Mouse (Mus musculus): Measurements from ENCODE around the gene Slc22a14. TPM values are rescaled to one million over a fixed set of nuclear protein-coding genes. Genes with fewer than 3 reads are reported as not detected.
"Not testable (repeated sequence)": the region's sequence is repeated elsewhere in the genome, so short reads cannot be mapped to it uniquely, and the experiment has no call there.

Gene Slc22a14
- polyA plus RNA-seq, 1 experiment from 2014 or later: 0.26 TPM

GRCm38 (mm10) chr9:119390214-119390613 is 24.9 kb upstream of the Slc22a14 start:
- no peak for TF ChIP-seq CTCF (IDR thresholded peaks at IDR 0.05)
- ChIA-PET POLR2A (no interaction called here), CTCF (interaction anchor here (0.8 kb wide), 1 partner anchor 29 kb away, joined by 3 read pairs; no protein-coding TSS in a partner anchor)
- DNase-seq (ENCODE audit: low read depth, low spot score): no peak
- ATAC-seq: no peak
- no peaks in the 10 kb centered on the region for H3K27me3 ChIP-seq
- in situ Hi-C loops (cut with MboI; ENCODE audit: low pct_unique_long_range_greater_than_20kb): no loop called here

- ChIA-PET POLR2A (no interaction called here), CTCF (no interaction called here)
- H3K27me3 ChIP-seq: no peaks in the 10 kb centered on the region
- DNase-seq (ENCODE audit: low read depth, low spot score) (no peak), ATAC-seq (no peak)
- in situ Hi-C loops (cut with MboI; ENCODE audit: low pct_unique_long_range_greater_than_20kb): no loop called here
- no peak for TF ChIP-seq CTCF (IDR thresholded peaks at IDR 0.05)
These were observed 23.6 kb upstream of the Slc22a14 start for GRCm38 (mm10) chr9:119388956-119389355.

DNA sequence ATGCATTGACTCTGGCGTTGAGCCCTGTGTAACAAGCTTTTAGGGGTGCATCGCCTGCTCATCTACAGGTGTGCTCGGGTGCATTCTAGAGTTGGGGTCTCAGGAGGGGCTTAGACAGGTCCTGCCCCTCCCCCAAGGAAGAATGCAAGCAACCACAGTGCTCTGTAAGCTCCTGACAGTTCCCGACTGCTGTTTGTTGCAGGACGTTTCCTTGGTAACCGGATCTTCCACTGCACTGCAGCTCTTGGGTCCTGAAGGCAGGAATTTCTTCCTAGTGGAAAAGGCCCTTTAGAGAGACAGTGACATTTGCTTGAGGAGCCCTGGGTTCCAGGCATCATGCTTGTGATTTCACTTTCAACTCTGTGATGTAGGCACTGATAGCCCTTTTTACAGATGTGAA is 17.2 kb upstream of the Slc22a14 start:
- ChIA-PET CTCF (interaction anchor here (1.1 kb wide), 1 partner anchor 11 kb away, joined by 3 read pairs; no protein-coding TSS in a partner anchor), POLR2A (no interaction called here)
- ATAC-seq: no peak
- H3K27me3 ChIP-seq: no peaks in the 10 kb centered on the region
- no peak for DNase-seq (ENCODE audit: low read depth, low spot score)
- in situ Hi-C loops (cut with MboI; ENCODE audit: low pct_unique_long_range_greater_than_20kb): no loop called here
- no peak for TF ChIP-seq CTCF (IDR thresholded peaks at IDR 0.05)

DNA sequence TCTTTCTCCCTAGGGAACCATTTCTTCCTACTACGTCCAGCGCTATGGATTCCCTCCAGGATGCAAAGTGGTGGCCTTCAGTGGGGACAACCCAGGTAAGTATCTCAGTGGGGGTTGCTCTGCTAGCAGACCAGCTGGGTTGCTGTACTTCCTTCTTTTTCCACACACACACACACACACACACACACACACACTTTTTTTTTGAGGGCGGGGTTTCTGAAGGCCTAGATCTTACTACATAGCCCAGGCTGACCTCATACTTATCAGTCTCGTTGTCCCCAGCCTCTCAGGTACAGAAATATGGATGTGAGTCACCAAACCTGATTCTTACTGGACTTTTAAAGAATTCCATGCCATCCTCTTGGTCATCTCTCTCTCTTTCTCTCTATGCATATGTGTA is 12.9 kb upstream of the Slc22a14 start:
- ATAC-seq (no peak), DNase-seq (ENCODE audit: low read depth, low spot score) (no peak)
- ChIA-PET CTCF (interaction anchor here (1.6 kb wide), 1 partner anchor 67 kb away, joined by 3 read pairs; the partner anchor contains the start of gene Exog), POLR2A (no interaction called here)
- in situ Hi-C loops (cut with MboI; ENCODE audit: low pct_unique_long_range_greater_than_20kb): no loop called here
- no peaks in the 10 kb centered on the region for H3K27me3 ChIP-seq
- no peak for TF ChIP-seq CTCF (IDR thresholded peaks at IDR 0.05)

GRCm38 (mm10) chr9:119375556-119375955 is 10.2 kb upstream of the Slc22a14 start:
- no peak for TF ChIP-seq CTCF (IDR thresholded peaks at IDR 0.05)
- ChIA-PET CTCF (no interaction called here), POLR2A (no interaction called here)
- in situ Hi-C loops (cut with MboI; ENCODE audit: low pct_unique_long_range_greater_than_20kb): no loop called here
- no peaks in the 10 kb centered on the region for H3K27me3 ChIP-seq
- DNase-seq (ENCODE audit: low read depth, low spot score) (no peak), ATAC-seq (no peak)

DNA sequence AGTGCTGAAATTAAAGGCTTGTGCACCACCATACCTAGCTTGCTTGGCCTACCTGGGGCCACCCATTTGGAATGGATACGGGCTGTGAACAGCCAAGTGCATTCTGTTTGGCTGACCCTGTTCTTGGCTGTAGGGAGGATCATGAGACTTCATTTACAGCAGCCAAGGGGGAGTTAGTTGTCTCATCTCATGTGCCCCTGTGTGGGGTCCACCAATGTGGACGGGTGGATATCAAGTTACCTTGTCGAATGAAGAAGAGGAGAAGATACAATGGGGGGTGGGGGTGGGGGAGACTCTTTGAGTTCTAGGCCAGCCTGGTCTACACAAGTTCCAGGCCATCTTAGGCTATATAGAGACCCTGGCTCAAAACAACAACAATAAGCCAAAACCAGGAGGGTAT is 9.7 kb upstream of the Slc22a14 start:
- POLR2A ChIA-PET: no interaction called here

GRCm38 (mm10) chr9:119371251-119371650 is 5.9 kb upstream of the Slc22a14 start:
- POLR2A ChIA-PET: no interaction called here
- CTCF ChIA-PET: interaction anchor here (2.7 kb wide), 1 partner anchor 59 kb away, joined by 9 read pairs; no protein-coding TSS in a partner anchor
- H3K27me3 ChIP-seq: no peaks in the 10 kb centered on the region
- no peak for ATAC-seq
- no peak for DNase-seq (ENCODE audit: low read depth, low spot score)
- in situ Hi-C loops (cut with MboI; ENCODE audit: low pct_unique_long_range_greater_than_20kb): no loop called here
- no peak for TF ChIP-seq CTCF (IDR thresholded peaks at IDR 0.05)

More for the DNA sequence above, 9.7 kb upstream of the Slc22a14 start:
- in situ Hi-C loops (cut with MboI; ENCODE audit: low pct_unique_long_range_greater_than_20kb): no loop called here
- ATAC-seq (no peak), DNase-seq (ENCODE audit: low read depth, low spot score) (no peak)
- H3K27me3 ChIP-seq: no peaks in the 10 kb centered on the region
- TF ChIP-seq CTCF (IDR thresholded peaks at IDR 0.05): no peak
- CTCF ChIA-PET: no interaction called here

- H3K27me3 ChIP-seq; DNase-seq (ENCODE audit: low read depth, low spot score); in situ Hi-C loops (cut with MboI; ENCODE audit: low pct_unique_long_range_greater_than_20kb); ATAC-seq; POLR2A ChIA-PET: not testable (repeated sequence)
- CTCF ChIA-PET: interaction anchor here (2.7 kb wide), 1 partner anchor 59 kb away, joined by 9 read pairs; no protein-coding TSS in a partner anchor
These were observed 5.4 kb upstream of the Slc22a14 start for GRCm38 (mm10) chr9:119370770-119371169.

- ATAC-seq (no peak), DNase-seq (ENCODE audit: low read depth, low spot score) (no peak)
- in situ Hi-C loops (cut with MboI; ENCODE audit: low pct_unique_long_range_greater_than_20kb): no loop called here
- ChIA-PET POLR2A (no interaction called here), CTCF (interaction anchor here (1.4 kb wide), 1 partner anchor 16 kb away, joined by 4 read pairs; no protein-coding TSS in a partner anchor)
- no peaks in the 10 kb centered on the region for H3K27me3 ChIP-seq
- TF ChIP-seq CTCF (IDR thresholded peaks at IDR 0.05): no peak
These were observed 3.0 kb upstream of the Slc22a14 start for GRCm38 (mm10) chr9:119368367-119368766.

DNA sequence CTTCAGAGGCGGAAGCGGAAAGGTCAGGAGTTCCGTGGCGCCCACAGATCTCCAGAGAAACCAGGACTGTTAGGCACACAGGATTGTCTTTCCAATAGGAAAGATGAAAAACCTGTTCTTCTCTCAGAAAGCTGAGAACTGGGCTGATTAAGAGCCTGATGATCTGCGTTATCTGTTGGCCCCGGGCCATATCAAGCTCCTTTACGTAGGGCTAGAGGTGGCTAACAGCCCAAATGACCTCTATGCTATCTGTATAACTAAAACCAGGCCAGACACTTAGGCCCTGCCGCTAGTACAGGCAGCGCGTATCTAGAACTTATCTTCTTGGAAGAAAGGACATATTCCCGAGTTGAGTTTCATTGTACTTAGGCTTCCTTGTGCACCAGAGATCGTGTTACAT is 2.1 kb downstream of the Slc22a14 start:
- in situ Hi-C loops (cut with MboI; ENCODE audit: low pct_unique_long_range_greater_than_20kb): loop anchor here (5.0 kb wide), 2 partner anchors 39 to 69 kb away; partner anchors contain the start of gene Acvr2b
- ChIA-PET POLR2A (no interaction called here), CTCF (no interaction called here)
- ATAC-seq (no peak), DNase-seq (ENCODE audit: low read depth, low spot score) (no peak)
- no peak for TF ChIP-seq CTCF (IDR thresholded peaks at IDR 0.05)
- no peaks in the 10 kb centered on the region for H3K27me3 ChIP-seq

- POLR2A ChIA-PET: no interaction called here
- no peaks in the 10 kb centered on the region for H3K27me3 ChIP-seq
- DNase-seq (ENCODE audit: low read depth, low spot score): no peak
- no peak for ATAC-seq
- TF ChIP-seq CTCF (IDR thresholded peaks at IDR 0.05): no peak
- in situ Hi-C loops (cut with MboI; ENCODE audit: low pct_unique_long_range_greater_than_20kb): loop anchor here (5.0 kb wide), 2 partner anchors 41 to 71 kb away; partner anchors contain the start of gene Acvr2b
- CTCF ChIA-PET: interaction anchor here (0.9 kb wide), 1 partner anchor 29 kb away, joined by 3 read pairs; no protein-coding TSS in a partner anchor
These were observed 3.9 kb downstream of the Slc22a14 start for GRCm38 (mm10) chr9:119361416-119361815.

GRCm38 (mm10) chr9:119358058-119358429 is 7.3 kb downstream of the Slc22a14 start:
- DNase-seq (ENCODE audit: low read depth, low spot score) (no peak), ATAC-seq (no peak)
- POLR2A ChIA-PET: interaction anchor here (0.6 to 0.7 kb wide), 2 partner anchors 76 to 93 kb away, joined by 4 to 7 read pairs; no protein-coding TSS in a partner anchor
- no peak for TF ChIP-seq CTCF (IDR thresholded peaks at IDR 0.05)
- H3K27me3 ChIP-seq: no peaks in the 10 kb centered on the region
- in situ Hi-C loops (cut with MboI; ENCODE audit: low pct_unique_long_range_greater_than_20kb): no loop called here
- CTCF ChIA-PET: interaction anchor here (1.0 to 1.3 kb wide), 2 partner anchors 15 to 73 kb away, joined by 3 to 4 read pairs; no protein-coding TSS in a partner anchor
